Mouse (Mus musculus) kidney, adult 11 months (tissue): ENCODE data around the gene Gm5678.
"Not testable (repeated sequence)": the region's sequence is repeated elsewhere in the genome, so short reads cannot be mapped to it uniquely, and the experiment has no call there.

Experiments
- DNase-seq: peaks from one replicate; pipeline ENCODE4 v3.0.0; 2022

Gm5678 gene

GRCm38 (mm10) chr16:93608731-93609130 is 19.2 kb upstream of the Gm5678 start:
- no peak for DNase-seq

- no peak for DNase-seq
Observed at GRCm38 (mm10) chr16:93609796-93610195, 18.1 kb upstream of the Gm5678 start.

GRCm38 (mm10) chr16:93610961-93611360 is 16.9 kb upstream of the Gm5678 start:
- no peak for DNase-seq

GRCm38 (mm10) chr16:93615118-93615870 is 12.6 kb upstream of the Gm5678 start:
- DNase-seq: peak; percentile 67

GRCm38 (mm10) chr16:93623759-93624158 is 4.1 kb upstream of the Gm5678 start:
- DNase-seq: not testable (repeated sequence)

- no peak for DNase-seq
Observed at GRCm38 (mm10) chr16:93624671-93625070, 3.2 kb upstream of the Gm5678 start.

GRCm38 (mm10) chr16:93626745-93627144 is 1.2 kb upstream of the Gm5678 start:
- peak; percentile 22 for DNase-seq

- DNase-seq: no peak
Observed at GRCm38 (mm10) chr16:93644006-93644405, 16.1 kb downstream of the Gm5678 start.

GRCm38 (mm10) chr16:93648441-93649183 is 20.7 kb downstream of the Gm5678 start:
- no peak for DNase-seq

GRCm38 (mm10) chr16:93667976-93668375 is 40.1 kb downstream of the Gm5678 start:
- DNase-seq: no peak

GRCm38 (mm10) chr16:93669521-93669920 is 41.6 kb downstream of the Gm5678 start:
- no peak for DNase-seq

GRCm38 (mm10) chr16:93670466-93670865 is 42.6 kb downstream of the Gm5678 start:
- DNase-seq: not testable (repeated sequence)

GRCm38 (mm10) chr16:93671064-93671463 is 43.2 kb downstream of the Gm5678 start:
- DNase-seq: no peak

GRCm38 (mm10) chr16:93676376-93676775 is 48.5 kb downstream of the Gm5678 start:
- no peak for DNase-seq

GRCm38 (mm10) chr16:93678206-93678605 is 50.3 kb downstream of the Gm5678 start:
- DNase-seq: no peak

- DNase-seq: no peak
Observed at GRCm38 (mm10) chr16:93679165-93679564, 51.3 kb downstream of the Gm5678 start.
